Mouse (Mus musculus): ENCODE data around the gene Gcfc2.

The Gcfc2 gene

DNA sequence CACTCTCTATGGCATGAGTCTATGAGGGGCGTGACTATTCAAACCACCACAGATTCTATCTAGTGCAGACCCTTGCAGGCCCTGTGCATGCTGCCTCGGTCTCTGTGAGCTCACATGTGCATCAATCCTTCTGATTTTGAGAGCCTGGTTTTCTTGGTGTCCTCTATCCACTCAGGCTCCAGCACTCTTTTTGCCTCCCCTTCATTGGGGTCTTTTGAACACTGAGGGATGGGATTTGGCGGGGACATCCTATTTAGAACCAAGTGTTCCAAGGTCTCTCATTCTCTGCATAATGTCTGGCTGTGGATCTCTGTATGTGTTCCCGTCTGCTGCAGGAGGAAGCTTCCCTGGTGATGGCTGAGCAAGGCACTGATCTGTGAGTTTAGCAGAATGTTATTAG lies 55.8 kb downstream of the Gcfc2 start:
- DNase-seq: no peak

DNA sequence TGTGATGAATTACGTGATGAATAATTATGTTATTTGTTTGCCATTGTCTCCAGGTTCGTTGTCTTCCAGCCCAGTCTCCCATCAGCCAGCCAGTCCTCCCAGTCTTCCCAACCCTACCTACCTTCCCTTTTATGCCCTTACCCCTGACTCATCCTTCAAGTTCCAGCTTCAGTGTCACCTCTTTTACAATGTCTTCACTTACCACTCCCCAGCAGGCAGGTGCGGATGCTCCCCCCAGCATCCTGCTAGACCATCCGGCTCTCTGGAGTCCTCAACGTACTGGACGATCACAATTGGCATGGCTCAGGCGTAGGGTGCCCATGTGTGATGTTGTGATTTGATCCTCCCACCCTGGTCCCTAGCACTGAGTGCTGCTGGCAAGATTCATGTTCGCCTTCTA lies 62.7 kb downstream of the Gcfc2 start:
- no peak for DNase-seq

DNA sequence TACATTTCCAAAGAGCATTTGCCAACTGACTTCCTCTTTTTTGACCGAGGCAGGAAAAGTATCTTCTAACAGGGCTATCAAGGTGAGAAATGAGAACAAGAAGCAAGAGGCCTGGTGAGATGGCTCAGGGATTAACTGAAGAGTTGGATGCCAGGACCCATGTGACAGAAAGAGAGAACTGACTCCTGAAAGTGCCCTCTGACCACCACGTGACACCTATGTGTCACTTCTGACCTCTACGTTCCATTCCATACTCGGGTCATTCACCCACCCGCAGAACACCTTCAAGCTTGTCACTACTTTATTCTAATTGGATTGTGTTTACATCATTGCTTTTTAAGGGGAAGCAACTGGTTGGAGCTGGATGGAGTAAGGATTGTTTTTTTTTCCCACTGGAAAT lies 63.1 kb downstream of the Gcfc2 start:
- DNase-seq: peak; percentile 75 to 85

DNA sequence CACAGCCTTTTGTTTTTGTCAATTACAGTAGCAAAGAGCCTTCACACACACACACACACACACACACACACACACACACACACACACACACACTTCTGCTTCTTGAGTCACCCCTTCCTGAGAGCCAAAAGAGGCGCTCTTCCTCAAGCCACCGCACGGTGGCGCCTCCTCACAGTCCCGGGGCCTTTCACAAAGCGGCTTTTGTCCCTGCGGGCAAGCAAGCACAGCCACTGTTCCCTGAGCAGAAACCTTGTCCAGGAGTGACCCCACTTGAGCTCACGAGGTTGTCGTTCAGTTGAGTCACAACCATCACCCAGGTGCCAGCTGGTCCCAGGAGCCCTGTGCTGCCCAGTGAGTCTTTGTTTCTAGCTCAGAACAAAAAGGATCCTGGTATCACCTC lies 63.5 kb downstream of the Gcfc2 start:
- DNase-seq: peak; percentile 88 to 91

DNA sequence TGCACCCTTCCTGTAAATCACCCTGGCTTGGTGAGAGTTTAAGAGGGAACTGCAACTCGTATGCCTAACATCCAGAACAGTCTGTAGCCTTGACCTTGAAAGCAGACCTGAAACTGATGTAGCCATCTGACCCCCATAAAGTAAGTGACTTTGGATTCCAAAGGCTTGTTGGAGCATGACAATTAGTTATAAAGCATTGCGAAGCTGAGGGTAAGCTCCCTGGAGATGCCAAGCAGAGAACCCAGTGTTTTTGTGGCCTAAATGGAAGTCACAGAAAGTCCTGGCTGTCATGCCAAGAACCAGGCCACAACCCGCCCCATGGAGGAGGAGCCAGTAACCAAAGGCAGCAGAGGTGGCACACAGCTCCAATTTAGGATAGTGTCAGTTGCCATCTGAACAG lies 64.1 kb downstream of the Gcfc2 start:
- DNase-seq: peak; percentile 81 to 92

DNA sequence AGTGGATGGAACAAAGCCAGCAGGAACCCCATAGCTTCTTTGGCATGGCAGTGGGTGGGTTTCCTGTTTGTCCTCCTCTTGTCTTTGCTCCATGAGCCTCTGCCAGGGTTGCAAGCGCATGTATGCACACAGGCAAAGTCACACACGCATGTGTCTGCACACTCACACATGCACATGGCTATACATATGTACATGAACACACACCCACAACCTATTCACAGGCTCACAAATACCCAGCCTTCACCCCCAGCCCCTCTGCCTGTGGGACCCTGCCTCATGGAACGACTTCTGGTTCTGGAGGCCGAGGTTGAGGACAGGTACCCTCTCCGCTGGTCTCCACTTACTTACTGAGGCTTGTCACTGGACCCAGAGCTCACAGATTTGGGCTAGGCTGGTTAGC lies 64.9 kb downstream of the Gcfc2 start:
- no peak for DNase-seq

DNA sequence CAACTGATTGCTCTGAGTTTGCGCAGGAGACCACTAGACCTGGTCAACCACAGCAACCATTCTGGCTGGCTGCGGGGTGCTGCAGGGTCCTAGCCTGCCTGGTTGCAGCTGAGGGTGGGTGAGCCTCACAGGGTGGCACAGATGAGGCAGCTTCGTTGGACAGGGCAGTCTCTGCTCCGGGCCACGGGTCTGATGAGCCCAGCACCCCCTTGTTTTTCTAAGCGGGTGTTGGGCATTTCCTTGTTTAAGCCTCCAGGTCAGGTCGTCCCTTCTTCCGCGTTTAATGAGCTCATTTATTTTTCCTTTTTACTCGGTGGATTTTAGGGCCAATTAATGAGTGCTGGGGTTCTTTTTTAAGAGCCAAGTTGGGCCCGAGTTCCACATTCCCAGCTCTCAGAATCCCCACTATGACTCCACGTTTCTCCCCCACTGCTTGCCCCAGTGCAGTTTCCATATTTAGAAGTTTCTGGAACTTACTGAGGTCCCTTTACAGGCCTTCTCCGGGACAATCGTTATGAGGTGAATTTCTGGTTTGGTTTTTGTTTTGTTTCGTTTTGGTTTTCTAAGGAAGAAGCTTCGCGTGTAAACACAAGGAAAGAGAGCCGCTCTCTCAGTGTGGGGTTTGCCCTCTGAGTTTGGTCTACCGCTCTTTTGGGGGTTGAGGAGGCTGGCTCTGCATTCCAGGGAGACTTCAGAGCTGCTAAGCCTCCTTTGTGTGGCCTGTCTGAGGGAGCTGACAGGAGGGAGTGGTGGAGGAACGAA lies 66.8 kb downstream of the Gcfc2 start:
- DNase-seq: peak in 1 of 2 experiments; percentile 6
